Mouse (Mus musculus) thymus, adult 2 months (tissue): ENCODE measurements around the gene Adgrl3. TPM values are rescaled to one million over a fixed set of nuclear protein-coding genes. Genes with fewer than 3 reads are reported as not detected.

Experiments
- DNase-seq: peaks from one replicate; pipeline ENCODE4 v3.0.0; 2021
- H3K27ac ChIP-seq: fragments of 200-500 bp; 2 replicates; pipeline ENCODE4 v1.5.1; 2012; ENCODE audit warnings: low read length, control low read depth; ENCODE audit not compliant: control insufficient read depth, insufficient read depth
- H3K27me3 ChIP-seq: fragments of 200-500 bp; 2 replicates; pipeline ENCODE4 v1.6.1; 2012; ENCODE audit warnings: mild to moderate bottlenecking, low read length, moderate library complexity, mixed read lengths; ENCODE audit not compliant: control insufficient read depth, insufficient read depth
- H3K36me3 ChIP-seq: fragments of 200-500 bp; 2 replicates; pipeline ENCODE4 v1.6.1; 2012; ENCODE audit warnings: mild to moderate bottlenecking, low read length, moderate library complexity; ENCODE audit not compliant: control insufficient read depth, insufficient read depth
- H3K4me1 ChIP-seq: fragments of 200-500 bp; replicated peaks from 2 replicates; pipeline ENCODE4 v1.6.1; 2012; ENCODE audit warnings: low read length; ENCODE audit not compliant: control insufficient read depth, insufficient read depth
- H3K4me3 ChIP-seq: fragments of 200-500 bp; 2 replicates; pipeline ENCODE4 v1.5.1; 2012; ENCODE audit warnings: mild to moderate bottlenecking, low read length, control low read depth, moderate library complexity; ENCODE audit not compliant: control insufficient read depth, insufficient read depth
- CTCF ChIP-seq: fragments of 200-500 bp; IDR thresholded peaks from 2 replicates; pipeline ENCODE4 v1.5.1; 2012; ENCODE audit warnings: mild to moderate bottlenecking, control low read depth, low read length, moderate library complexity, borderline replicate concordance; ENCODE audit not compliant: control insufficient read depth, poor library complexity, insufficient read depth; ENCODE audit errors: extremely low read depth
- POLR2A ChIP-seq: fragments of 200-500 bp; IDR thresholded peaks from 2 replicates; pipeline ENCODE4 v1.6.1; 2012; ENCODE audit warnings: mild to moderate bottlenecking, low read length, control low read depth, moderate library complexity; ENCODE audit not compliant: control insufficient read depth, poor library complexity, insufficient read depth; ENCODE audit errors: extremely low read depth
- WGBS: fragments of 180-500 bp; shearing (Covaris S2); methylation state at CpG from one replicate; pipeline ENCODE4 v1.1.7; 2018; 5-methylcytosine and 5-hydroxymethylcytosine counted together
- polyA plus RNA-seq: library from polyadenylated mRNA; depleted of rRNA; stranded (reverse); fragments of >200 nt; gene quantifications from 2 replicates; pipeline ENCODE4 v1.2.3, GENCODE M21; 2012

Adgrl3 gene
- polyA plus RNA-seq, 1 experiment = 0.62 TPM

- no peaks in the 10 kb centered on the region for H3K27me3 ChIP-seq
- H3K4me1 ChIP-seq = no peaks in the 10 kb centered on the region
- TF ChIP-seq CTCF = no peak
- WGBS = 96% methylated on average over 3 of the region's 3 CpGs
- H3K36me3 ChIP-seq = no peaks in the 10 kb centered on the region
- H3K27ac ChIP-seq = no peak overlapping the region
- no peak for DNase-seq
- no peak overlapping the region for H3K4me3 ChIP-seq
Observed at GRCm38 (mm10) chr5:81269689-81270088, 249.8 kb downstream of the Adgrl3 start.

- 69% methylated on average over 6 of the region's 6 CpGs for WGBS
Observed at GRCm38 (mm10) chr5:81275346-81276047, 255.6 kb downstream of the Adgrl3 start.

DNA sequence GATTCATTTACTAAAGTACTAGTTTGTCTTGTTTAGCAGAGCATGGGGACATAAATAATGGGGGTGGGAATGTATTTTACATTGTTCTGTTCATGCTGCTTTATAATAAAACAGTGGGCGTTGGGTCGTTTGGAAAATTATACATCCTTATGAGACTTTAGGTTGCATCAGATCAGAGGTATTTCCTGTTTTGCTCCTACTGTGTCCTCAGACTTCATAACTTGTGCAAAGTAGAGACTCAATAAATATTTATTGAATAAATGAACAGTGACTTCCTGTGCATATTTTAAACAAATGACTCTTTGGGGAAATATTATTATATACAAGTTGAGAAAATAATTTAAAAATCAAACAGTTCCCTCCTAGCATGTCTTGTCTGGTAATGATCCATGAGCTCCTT is 259.3 kb downstream of the Adgrl3 start:
- Histone ChIP-seq H3K36me3 (no peaks in the 10 kb centered on the region), H3K27ac (no peak overlapping the region), H3K27me3 (no peaks in the 10 kb centered on the region), H3K4me3 (no peak overlapping the region), H3K4me1 (no peaks in the 10 kb centered on the region)
- no peak for DNase-seq
- TF ChIP-seq CTCF (no peak), POLR2A (no peak)
- 60% methylated on average over 2 of the region's 2 CpGs for WGBS

More at GRCm38 (mm10) chr5:81275346-81276047, 255.6 kb downstream of the Adgrl3 start:
- no peaks in the 10 kb centered on the region for H3K27me3 ChIP-seq
- no peak overlapping the region for H3K27ac ChIP-seq
- no peaks in the 10 kb centered on the region for H3K36me3 ChIP-seq
- DNase-seq = no peak
- TF ChIP-seq POLR2A = no peak
- no peak for TF ChIP-seq CTCF
- no peak overlapping the region for H3K4me3 ChIP-seq
- H3K4me1 ChIP-seq = no peaks in the 10 kb centered on the region

- no peak for DNase-seq
- no peaks in the 10 kb centered on the region for H3K27me3 ChIP-seq
- H3K36me3 ChIP-seq = no peaks in the 10 kb centered on the region
- no peak for TF ChIP-seq POLR2A
- TF ChIP-seq CTCF = no peak
- no peak overlapping the region for H3K27ac ChIP-seq
- H3K4me3 ChIP-seq = no peak overlapping the region
- H3K4me1 ChIP-seq = no peaks in the 10 kb centered on the region
- WGBS = 20% methylated on average over 1 of the region's 1 CpGs
Observed at GRCm38 (mm10) chr5:81285643-81286042, 265.7 kb downstream of the Adgrl3 start.

DNA sequence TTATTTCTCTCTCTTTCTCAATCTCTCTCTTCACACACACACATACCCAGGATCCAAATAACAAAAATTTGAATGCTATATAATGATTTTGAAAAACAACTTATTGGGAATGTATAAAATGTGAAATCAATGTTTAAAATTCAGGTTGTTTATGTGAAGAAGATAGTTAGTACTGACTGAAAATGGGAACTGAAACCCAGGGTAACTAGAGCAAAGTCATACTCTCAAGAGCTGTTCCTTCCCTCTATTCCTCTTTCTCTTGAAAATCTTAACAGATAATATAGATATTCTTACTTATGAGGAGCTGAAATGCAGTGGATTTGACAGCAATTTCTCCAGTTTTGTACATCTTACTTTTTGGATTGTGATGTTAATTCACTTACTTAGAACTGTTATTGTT is 281.9 kb downstream of the Adgrl3 start:
- TF ChIP-seq CTCF (no peak), POLR2A (no peak)
- H3K36me3 ChIP-seq = no peaks in the 10 kb centered on the region
- no peak for DNase-seq
- no peak overlapping the region for H3K27ac ChIP-seq
- no peak overlapping the region for H3K4me3 ChIP-seq
- no peaks in the 10 kb centered on the region for H3K4me1 ChIP-seq
- H3K27me3 ChIP-seq = no peaks in the 10 kb centered on the region

DNA sequence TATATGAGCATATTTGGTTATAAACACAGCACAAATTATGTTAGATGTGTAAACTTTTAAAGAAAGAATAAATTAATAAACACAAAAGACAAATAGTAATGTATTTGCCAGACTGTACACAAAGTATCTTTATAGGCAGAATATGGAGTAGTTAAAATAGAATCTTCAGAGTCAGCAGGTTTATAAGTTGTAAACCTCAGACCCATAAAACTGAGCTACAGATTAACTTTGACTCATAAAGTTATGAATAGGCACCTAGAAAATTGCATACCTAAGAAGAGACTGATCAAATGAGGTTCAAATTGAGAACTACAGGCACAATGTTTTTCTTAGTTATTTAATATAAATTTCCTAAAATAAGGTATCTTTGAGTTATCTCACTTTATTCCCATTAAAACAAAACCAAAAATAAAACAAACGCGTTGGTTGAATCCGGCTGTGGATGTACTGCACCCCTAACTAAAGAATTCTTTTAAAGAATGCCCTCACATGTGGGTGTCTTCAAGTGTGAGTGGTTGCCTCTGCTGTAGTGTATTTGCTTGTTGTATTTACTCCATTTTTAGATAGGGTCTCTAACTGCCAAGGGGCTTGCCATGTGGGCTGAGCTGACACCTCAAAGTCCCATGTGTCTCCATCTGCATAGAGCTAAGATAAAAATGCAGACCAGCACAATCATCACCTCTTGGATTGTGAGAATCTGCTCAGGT is 297.6 kb downstream of the Adgrl3 start:
- 96% methylated on average over 3 of the region's 3 CpGs for WGBS
- H3K27me3 ChIP-seq = no peaks in the 10 kb centered on the region

More for the DNA sequence above, 297.6 kb downstream of the Adgrl3 start:
- no peaks in the 10 kb centered on the region for H3K36me3 ChIP-seq
- no peak for DNase-seq
- no peak for TF ChIP-seq CTCF
- no peak for TF ChIP-seq POLR2A
- H3K4me3 ChIP-seq = no peak overlapping the region
- no peaks in the 10 kb centered on the region for H3K4me1 ChIP-seq
- H3K27ac ChIP-seq = no peak overlapping the region
